Mouse (Mus musculus) hindbrain, embryonic 14.5 days (tissue): ENCODE measurements at regions not wholly inside any gene's neighbourhood (a gene's known extent, or its start where the extent isn't known, plus 50 kb on each side); places are given as distances from the start of the nearest gene placed in this dataset.
"Not testable (repeated sequence)": the region's sequence is repeated elsewhere in the genome, so short reads cannot be mapped to it uniquely, and the experiment has no call there.

Experiments
- ATAC-seq: fragments of 200-750 bp; cut with Nextera tagmentation; 2 replicates; pipeline ENCODE4 v1.8.0; 2017; ENCODE audit warnings: moderate number of reproducible peaks, mild to moderate bottlenecking, moderate TSS enrichment, moderate library complexity; ENCODE audit not compliant: low FRiP score
- DNase-seq: peaks from one replicate; pipeline ENCODE4 v3.0.0-alpha.2; 2015; ENCODE audit warnings: low spot score
- H3K27ac ChIP-seq: fragments of 300-500 bp; sonication (generic); 2 replicates; pipeline ENCODE4 v1.5.1; 2014; ENCODE audit warnings: mild to moderate bottlenecking, moderate library complexity
- H3K27me3 ChIP-seq: fragments of 300-500 bp; sonication (generic); 2 replicates; pipeline ENCODE4 v1.6.1; 2014; ENCODE audit warnings: mild to moderate bottlenecking, low read length, mixed read lengths; ENCODE audit not compliant: control insufficient read depth, insufficient read depth
- H3K36me3 ChIP-seq: fragments of 300-500 bp; sonication (generic); replicated peaks from 2 replicates; pipeline ENCODE4 v1.6.1; 2014; ENCODE audit not compliant: control insufficient read depth, insufficient read depth
- H3K4me1 ChIP-seq: fragments of 300-500 bp; sonication (generic); replicated peaks from 2 replicates; pipeline ENCODE4 v1.6.1; 2014; ENCODE audit warnings: antibody characterized with exemption, low read length, mixed read lengths; ENCODE audit not compliant: control insufficient read depth, insufficient read depth
- H3K4me2 ChIP-seq: fragments of 300-500 bp; sonication (generic); replicated peaks from 2 replicates; pipeline ENCODE4 v1.6.1; 2014; ENCODE audit warnings: mild to moderate bottlenecking, moderate library complexity
- H3K4me3 ChIP-seq: fragments of 300-500 bp; sonication (generic); replicated peaks from 2 replicates; pipeline ENCODE4 v1.5.1; 2014; ENCODE audit warnings: mild to moderate bottlenecking, low read length
- H3K9ac ChIP-seq: fragments of 300-500 bp; sonication (generic); 2 replicates; pipeline ENCODE4 v1.6.1; 2014
- H3K9me3 ChIP-seq: fragments of 300-500 bp; sonication (generic); 2 replicates; pipeline ENCODE4 v1.6.1; 2016; ENCODE audit warnings: low read length; ENCODE audit not compliant: control insufficient read depth
- WGBS: fragments of 180-500 bp; shearing (Covaris S2); extraction: QIAGEN DNeasy Blood & Tissue Kit; methylation state at CpG from one replicate; pipeline ENCODE4 v1.1.7; 2014; 5-methylcytosine and 5-hydroxymethylcytosine counted together

- H3K4me2 ChIP-seq, H3K9me3 ChIP-seq, ATAC-seq, H3K27ac ChIP-seq, H3K36me3 ChIP-seq, H3K27me3 ChIP-seq, DNase-seq, H3K9ac ChIP-seq, H3K4me1 ChIP-seq, H3K4me3 ChIP-seq: not testable (repeated sequence)
- WGBS: 85% methylated on average over 5 of the region's 5 CpGs
These were observed 621.3 kb upstream of the Dsel start for GRCm38 (mm10) chr1:112486046-112486445.

GRCm38 (mm10) chr1:112456047-112456446 is 591.3 kb upstream of the Dsel start:
- H3K36me3 ChIP-seq: no peaks in the 10 kb centered on the region
- 34% methylated on average over 11 of the region's 11 CpGs for WGBS

GRCm38 (mm10) chr1:112452390-112452789 is 587.7 kb upstream of the Dsel start:
- Histone ChIP-seq H3K27me3 (no peaks in the 10 kb centered on the region), H3K4me3 (no peak overlapping the region), H3K27ac (no peak overlapping the region), H3K36me3 (no peaks in the 10 kb centered on the region), H3K4me1 (no peaks in the 10 kb centered on the region), H3K9me3 (no peaks in the 10 kb centered on the region), H3K4me2 (no peak overlapping the region), H3K9ac (no peak overlapping the region)
- DNase-seq (no peak), ATAC-seq (no peak)

More at GRCm38 (mm10) chr1:112456047-112456446, 591.3 kb upstream of the Dsel start:
- Histone ChIP-seq H3K9me3 (no peaks in the 10 kb centered on the region), H3K27ac (no peak overlapping the region), H3K4me3 (no peak overlapping the region), H3K4me1 (no peaks in the 10 kb centered on the region), H3K9ac (no peak overlapping the region), H3K4me2 (no peak overlapping the region), H3K27me3 (no peaks in the 10 kb centered on the region)
- DNase-seq (peak; percentile 75), ATAC-seq (peak; percentile 68)

GRCm38 (mm10) chr1:112451622-112452021 is 586.9 kb upstream of the Dsel start:
- Histone ChIP-seq H3K27ac (no peak overlapping the region), H3K4me1 (no peaks in the 10 kb centered on the region), H3K4me2 (no peak overlapping the region), H3K9me3 (no peaks in the 10 kb centered on the region), H3K4me3 (no peak overlapping the region), H3K36me3 (no peaks in the 10 kb centered on the region), H3K9ac (no peak overlapping the region), H3K27me3 (no peaks in the 10 kb centered on the region)
- 22% methylated on average over 2 of the region's 2 CpGs for WGBS
- DNase-seq (peak; percentile 46), ATAC-seq (peak; percentile 60)

- H3K4me3 ChIP-seq: no peak overlapping the region
- H3K9ac ChIP-seq: no peak overlapping the region
- H3K4me2 ChIP-seq: no peak overlapping the region
- H3K9me3 ChIP-seq: no peaks in the 10 kb centered on the region
- no peak overlapping the region for H3K27ac ChIP-seq
- WGBS: 74% methylated on average over 2 of the region's 2 CpGs
- no peaks in the 10 kb centered on the region for H3K4me1 ChIP-seq
- H3K27me3 ChIP-seq: no peaks in the 10 kb centered on the region
- ATAC-seq (no peak), DNase-seq (peak; percentile 40)
- no peaks in the 10 kb centered on the region for H3K36me3 ChIP-seq
These were observed 574.4 kb upstream of the Dsel start for GRCm38 (mm10) chr1:112439109-112439508.

- Histone ChIP-seq H3K36me3 (no peaks in the 10 kb centered on the region), H3K4me2 (peak overlapping the region; percentile 85), H3K9ac (peak overlapping the region; percentile 69), H3K9me3 (no peaks in the 10 kb centered on the region), H3K4me3 (peak overlapping the region; percentile 77), H3K4me1 (no peaks in the 10 kb centered on the region), H3K27me3 (0 out of 2 replicates have a peak, but pooled peaks cover 3% of the 10 kb centered on the region), H3K27ac (peak overlapping the region; percentile 64)
- 1% methylated on average over 35 of the region's 37 CpGs for WGBS
- ATAC-seq (peak; percentile 96), DNase-seq (peak; percentile 72)
These were observed 551.8 kb upstream of the Dsel start for GRCm38 (mm10) chr1:112416350-112417083.

- WGBS: 30% methylated on average over 3 of the region's 3 CpGs
- no peaks in the 10 kb centered on the region for H3K9me3 ChIP-seq
- H3K4me1 ChIP-seq: no peaks in the 10 kb centered on the region
- DNase-seq (peak; percentile 68), ATAC-seq (peak; percentile 37; the same call in 1 of the 2 replicates)
- H3K27ac ChIP-seq: no peak overlapping the region
- no peaks in the 10 kb centered on the region for H3K27me3 ChIP-seq
- H3K4me2 ChIP-seq: no peak overlapping the region
- no peaks in the 10 kb centered on the region for H3K36me3 ChIP-seq
- H3K4me3 ChIP-seq: no peak overlapping the region
- H3K9ac ChIP-seq: no peak overlapping the region
These were observed 524.1 kb upstream of the Dsel start for GRCm38 (mm10) chr1:112388807-112389206.

- no peak overlapping the region for H3K4me2 ChIP-seq
- no peak overlapping the region for H3K9ac ChIP-seq
- 65% methylated on average over 1 of the region's 1 CpGs for WGBS
- no peaks in the 10 kb centered on the region for H3K27me3 ChIP-seq
- H3K4me1 ChIP-seq: no peaks in the 10 kb centered on the region
- no peak overlapping the region for H3K4me3 ChIP-seq
- ATAC-seq (no peak), DNase-seq (no peak)
- no peaks in the 10 kb centered on the region for H3K9me3 ChIP-seq
- no peak overlapping the region for H3K27ac ChIP-seq
- no peaks in the 10 kb centered on the region for H3K36me3 ChIP-seq
These were observed 519.3 kb upstream of the Dsel start for GRCm38 (mm10) chr1:112384015-112384414.

GRCm38 (mm10) chr1:112379651-112380264 is 515.0 kb upstream of the Dsel start:
- no peak overlapping the region for H3K4me3 ChIP-seq
- DNase-seq: peak; percentile 86
- no peaks in the 10 kb centered on the region for H3K9me3 ChIP-seq
- no peaks in the 10 kb centered on the region for H3K4me1 ChIP-seq
- no peaks in the 10 kb centered on the region for H3K27me3 ChIP-seq
- WGBS: 5% methylated on average over 2 of the region's 2 CpGs
- peak; percentile 86 for ATAC-seq
- no peak overlapping the region for H3K4me2 ChIP-seq
- no peak overlapping the region for H3K9ac ChIP-seq
- no peaks in the 10 kb centered on the region for H3K36me3 ChIP-seq
- H3K27ac ChIP-seq: no peak overlapping the region
